Mouse (Mus musculus) embryonic stem cell, embryonic (primary cell): ENCODE data around the gene Ubl5.

Experiments used
- CTCF ChIA-PET, 4 experiments: fragments of 300-600 bp in 2 of 4; fragments of 350-600 bp in 2 of 4; sonication (Branson Sonifier 250); formaldehyde crosslinking; loops; one replicate each; lab custom pipeline; 2022; ENCODE audit warnings: inconsistent platforms in 2 of 4; lab: Charles Lee
- POLR2A ChIA-PET, 4 experiments: fragments of 300-600 bp in 2 of 4; fragments of 350-600 bp in 2 of 4; sonication (Branson Sonifier 250); formaldehyde crosslinking; loops; one replicate each; lab custom pipeline; 2022; ENCODE audit warnings: antibody characterized with exemption in 4 of 4, inconsistent platforms in 1 of 4; lab: Charles Lee

The Ubl5 gene

DNA sequence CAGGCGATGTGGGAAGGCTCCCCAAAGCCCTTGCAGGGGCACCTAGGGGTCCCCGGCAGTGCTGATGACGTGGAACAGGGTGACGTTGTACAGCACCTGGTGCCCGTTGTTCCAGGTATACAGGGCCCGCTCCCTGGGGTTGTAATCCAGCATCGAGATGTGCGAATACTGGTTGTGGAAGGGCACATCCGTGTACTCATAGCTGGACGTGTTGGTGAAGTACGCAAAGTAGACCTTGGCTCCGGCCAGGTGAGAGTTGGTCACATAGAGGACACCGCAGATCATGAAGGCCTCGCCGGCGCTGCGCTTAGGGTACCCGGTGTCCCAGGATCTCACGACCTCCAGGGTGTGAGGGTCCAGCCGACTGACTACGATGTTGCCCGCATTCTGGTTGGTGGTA, 25.4 kb downstream of the Ubl5 start:
- POLR2A ChIA-PET: interaction anchor here (0.6 to 4.9 kb wide), 14 partner anchors 9 to 76 kb away, joined by 3 to 44 read pairs (median 4); partner anchors contain the start of genes Pin1 (in 3 of the 4), Ubl5 (in 2 of the 4) and Fbxl12 (in 1 of the 4)
- CTCF ChIA-PET: no interaction called here

DNA sequence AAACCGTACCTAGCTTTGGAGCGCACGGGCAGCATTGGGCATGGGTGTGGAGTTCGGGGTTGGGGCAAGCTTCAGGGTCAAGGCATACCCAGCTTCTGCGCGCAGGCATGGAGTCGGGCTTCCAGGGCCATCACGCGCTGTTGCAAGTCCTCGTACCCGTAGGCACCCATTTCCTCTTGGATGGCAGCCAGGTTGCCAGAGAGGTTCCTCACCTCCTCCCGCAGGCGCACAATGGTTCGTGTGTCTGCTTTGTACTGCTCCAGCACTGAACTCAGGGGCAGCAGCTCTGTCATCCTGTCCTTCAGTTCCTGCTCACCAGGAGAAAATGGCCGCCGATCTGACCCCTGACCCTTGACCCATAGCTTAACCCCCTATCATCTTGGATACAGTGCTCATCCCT, 29.4 kb downstream of the Ubl5 start:
- POLR2A ChIA-PET: interaction anchor here in 3 of 4 experiments (0.6 to 2.0 kb wide), 17 partner anchors 10 to 91 kb away, joined by 3 to 9 read pairs (median 3); partner anchors contain the start of genes Pin1 (in 3 of the 3), Fbxl12 (in 1 of the 3), Ubl5 (in 1 of the 3) and Zfp846 (in 1 of the 3)
- CTCF ChIA-PET: interaction anchor here in 3 of 4 experiments (0.7 to 2.3 kb wide), 7 partner anchors 10 to 132 kb away, joined by 3 to 8 read pairs (median 3); no protein-coding TSS in a partner anchor

DNA sequence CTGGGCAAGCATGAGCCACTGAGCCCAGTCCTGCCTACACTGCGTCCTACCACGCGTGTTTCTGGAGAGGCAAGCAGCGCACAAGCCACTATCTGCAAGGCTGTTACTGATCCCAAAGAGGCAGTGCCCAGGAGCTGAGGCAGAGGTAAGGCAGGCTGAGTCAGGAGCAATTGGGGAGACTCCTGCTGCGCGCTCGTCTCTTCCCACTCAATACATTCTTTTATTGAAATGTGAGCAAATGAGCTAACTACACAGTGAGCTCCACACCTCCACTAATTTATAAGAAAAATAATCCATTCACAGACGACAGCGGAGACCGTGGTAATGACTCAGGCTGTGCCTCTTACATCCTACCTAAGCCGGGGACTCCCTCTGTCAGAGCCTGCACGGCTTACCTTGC, 35.2 kb downstream of the Ubl5 start:
- ChIA-PET CTCF (no interaction called here), POLR2A (interaction anchor here in 2 of 4 experiments (1.3 to 1.4 kb wide), 2 partner anchors 11 to 33 kb away, joined by 3 to 7 read pairs; partner anchors contain the start of gene Fbxl12 (in 1 of the 2))

DNA sequence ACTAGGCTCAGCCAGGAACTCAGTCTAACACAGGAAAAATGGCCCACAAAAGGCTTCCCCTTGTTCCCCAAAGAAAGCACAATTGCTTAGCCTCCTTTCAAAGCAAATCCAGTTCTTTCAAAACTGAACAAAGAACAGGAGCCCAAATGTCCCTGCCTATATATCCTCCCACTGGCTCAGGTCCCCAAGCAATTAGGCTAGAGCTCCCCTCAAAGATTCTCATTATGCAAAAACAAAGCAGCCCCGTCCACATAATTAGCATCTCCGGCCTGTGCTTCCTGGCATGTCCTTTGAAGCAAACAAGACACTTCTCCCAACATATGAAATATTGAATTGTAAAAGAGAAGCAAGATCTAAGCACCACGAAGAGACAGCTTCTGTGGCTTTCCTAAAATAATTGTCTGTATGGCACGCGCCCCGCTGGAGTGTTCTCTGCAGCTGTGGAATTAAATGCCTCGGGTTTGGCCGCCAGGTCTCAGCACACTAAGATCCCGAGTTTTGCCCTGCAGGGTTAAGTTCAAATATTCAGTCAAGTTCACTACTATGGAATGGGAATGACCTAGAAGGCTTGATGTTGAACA, 37.8 kb downstream of the Ubl5 start:
- POLR2A ChIA-PET: interaction anchor here in 3 of 4 experiments (0.5 to 3.7 kb wide), 8 partner anchors 11 to 87 kb away, joined by 3 to 12 read pairs (median 4); no protein-coding TSS in a partner anchor

DNA sequence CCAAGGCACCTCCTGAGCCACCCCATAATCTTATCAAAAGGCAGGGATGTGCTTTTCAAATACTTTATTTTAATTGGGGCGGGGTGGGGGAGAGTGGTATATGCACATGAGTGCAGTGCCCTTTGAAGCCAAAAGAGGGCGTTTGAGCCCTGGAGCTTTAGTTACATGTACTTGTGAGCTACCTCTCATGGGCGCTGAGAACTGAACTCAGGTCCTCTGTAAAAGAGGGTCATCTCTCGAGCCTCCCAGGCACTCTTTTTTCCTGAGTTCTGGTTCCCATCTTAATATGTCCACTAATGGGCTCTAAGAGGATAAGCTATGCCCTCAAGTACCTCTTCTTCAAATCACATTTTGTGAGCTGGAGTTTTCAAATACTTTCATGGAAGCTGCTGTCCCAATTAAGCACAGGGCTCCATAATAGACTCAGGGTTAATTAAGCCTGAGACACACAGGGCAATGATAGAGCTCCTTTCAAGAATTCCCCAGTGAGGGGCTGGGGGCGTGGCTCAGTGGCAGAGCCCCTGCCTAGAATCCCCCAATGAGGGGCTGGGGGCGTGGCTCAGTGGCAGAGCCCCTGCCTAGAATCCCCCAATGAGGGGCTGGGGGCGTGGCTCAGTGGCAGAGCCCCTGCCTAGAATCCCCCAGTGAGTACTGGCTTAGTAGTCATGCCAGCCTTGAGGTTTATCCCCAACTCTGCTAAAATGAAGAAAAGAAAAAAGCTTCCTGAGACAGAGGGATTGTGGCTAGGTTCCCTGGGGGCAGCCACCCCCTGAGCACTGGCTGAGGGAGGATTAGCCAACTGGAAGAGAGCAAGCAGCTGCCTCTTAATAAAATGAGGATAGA, 39.1 kb downstream of the Ubl5 start:
- POLR2A ChIA-PET: interaction anchor here (0.6 to 3.7 kb wide), 16 partner anchors 9 to 221 kb away, joined by 3 to 12 read pairs (median 3); partner anchors contain the start of genes Pin1 (in 1 of the 4) and Ubl5 (in 1 of the 4)
- CTCF ChIA-PET: interaction anchor here (0.6 to 1.9 kb wide), 18 partner anchors 10 to 649 kb away, joined by 3 to 8 read pairs (median 3); partner anchors contain the start of gene Ubl5 (in 1 of the 4)

More for the DNA sequence above, 37.8 kb downstream of the Ubl5 start:
- CTCF ChIA-PET: interaction anchor here in 1 of 4 experiments (1.3 kb wide), 1 partner anchor 18 kb away, joined by 4 read pairs; no protein-coding TSS in a partner anchor

DNA sequence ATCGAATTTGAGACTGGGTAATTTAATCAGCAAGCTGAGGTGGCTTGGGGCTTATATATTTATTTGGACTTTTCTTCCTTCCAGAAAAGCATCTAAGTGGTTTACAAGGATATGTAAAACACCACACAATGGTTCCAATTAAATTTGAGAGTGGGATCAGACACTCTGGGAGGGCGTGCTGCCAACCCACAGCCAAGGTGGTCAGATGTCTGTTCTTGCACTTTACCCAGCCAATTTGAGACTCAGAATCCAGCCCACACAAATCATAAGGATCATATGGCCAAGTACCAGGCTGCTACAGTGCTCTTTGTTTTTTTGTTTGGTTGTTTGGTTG, 39.7 kb downstream of the Ubl5 start:
- POLR2A ChIA-PET: interaction anchor here in 2 of 4 experiments (0.9 to 3.7 kb wide), 7 partner anchors 21 to 192 kb away, joined by 3 to 12 read pairs (median 4); partner anchors contain the start of gene Ubl5 (in 1 of the 2)
- CTCF ChIA-PET: interaction anchor here in 3 of 4 experiments (0.6 to 1.9 kb wide), 8 partner anchors 10 to 340 kb away, joined by 3 to 8 read pairs (median 3); no protein-coding TSS in a partner anchor

DNA sequence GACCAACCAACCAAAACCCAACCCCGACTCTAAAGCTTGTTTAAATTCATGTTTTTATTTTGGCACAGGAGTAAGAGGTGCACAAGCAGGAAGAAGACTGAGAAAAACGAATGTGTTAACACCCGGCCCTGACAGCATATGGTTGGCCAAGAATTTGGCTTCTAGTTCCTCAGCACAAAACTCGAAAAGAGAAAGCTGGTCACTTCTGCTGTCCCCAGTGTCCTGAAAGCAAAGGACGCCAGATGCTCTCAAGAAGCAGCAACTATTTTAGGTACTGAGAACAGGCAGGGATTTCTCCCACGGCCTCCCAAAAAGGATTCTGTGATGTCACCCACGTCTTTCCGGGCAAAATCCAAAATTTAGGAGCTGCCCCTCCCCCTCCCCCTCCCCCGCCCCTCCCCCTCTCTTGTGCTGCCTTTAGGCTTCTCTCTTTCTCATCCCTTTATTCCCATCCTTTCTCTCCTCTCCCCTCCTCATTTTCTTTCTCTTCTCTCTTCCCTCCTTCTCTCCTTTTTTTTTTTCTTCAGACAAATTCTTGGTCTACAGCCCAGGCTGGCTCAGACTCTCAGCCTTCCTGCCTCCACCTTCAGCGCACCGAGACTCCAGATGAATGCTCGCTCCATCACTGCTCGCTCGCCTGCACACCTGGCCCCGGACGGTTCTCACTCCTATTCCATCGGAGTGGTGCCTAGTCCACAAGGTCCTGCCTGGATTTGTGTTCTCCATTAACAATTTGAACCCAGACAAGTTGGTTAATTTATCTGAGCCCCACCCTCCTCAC, 42.6 kb downstream of the Ubl5 start:
- POLR2A ChIA-PET: interaction anchor here in 2 of 4 experiments (0.6 to 1.3 kb wide), 3 partner anchors 10 to 19 kb away, joined by 3 to 5 read pairs (median 3); no protein-coding TSS in a partner anchor
- CTCF ChIA-PET: interaction anchor here in 3 of 4 experiments (0.6 kb wide), 3 partner anchors 159 to 318 kb away, joined by 3 to 5 read pairs (median 3); no protein-coding TSS in a partner anchor

DNA sequence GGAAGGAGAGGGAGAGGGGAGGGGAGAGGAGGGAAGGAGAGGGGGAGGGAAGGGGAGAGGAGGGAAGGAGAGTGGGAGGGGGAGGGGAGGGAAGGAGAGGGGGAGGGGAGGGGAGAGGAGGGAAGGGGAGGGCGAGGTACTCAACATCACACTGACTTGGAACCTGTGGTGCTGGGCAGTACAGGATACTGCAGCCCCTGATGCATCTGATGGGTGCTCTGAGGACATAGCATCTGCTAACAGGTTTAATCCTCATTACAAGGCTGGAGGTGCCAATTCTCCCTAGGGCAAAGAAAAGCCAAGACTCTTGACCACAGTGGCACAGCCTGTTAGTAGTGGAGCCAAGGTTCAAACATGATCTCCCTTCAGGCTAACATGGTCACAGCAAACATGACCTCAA, 46.7 kb downstream of the Ubl5 start:
- ChIA-PET POLR2A (interaction anchor here in 3 of 4 experiments (0.6 to 1.6 kb wide), 6 partner anchors 17 to 826 kb away, joined by 3 to 4 read pairs (median 4); partner anchors contain the start of gene Ubl5 (in 1 of the 3)), CTCF (interaction anchor here in 1 of 4 experiments (0.6 to 1.0 kb wide), 2 partner anchors 27 to 780 kb away, joined by 3 to 4 read pairs; no protein-coding TSS in a partner anchor)

DNA sequence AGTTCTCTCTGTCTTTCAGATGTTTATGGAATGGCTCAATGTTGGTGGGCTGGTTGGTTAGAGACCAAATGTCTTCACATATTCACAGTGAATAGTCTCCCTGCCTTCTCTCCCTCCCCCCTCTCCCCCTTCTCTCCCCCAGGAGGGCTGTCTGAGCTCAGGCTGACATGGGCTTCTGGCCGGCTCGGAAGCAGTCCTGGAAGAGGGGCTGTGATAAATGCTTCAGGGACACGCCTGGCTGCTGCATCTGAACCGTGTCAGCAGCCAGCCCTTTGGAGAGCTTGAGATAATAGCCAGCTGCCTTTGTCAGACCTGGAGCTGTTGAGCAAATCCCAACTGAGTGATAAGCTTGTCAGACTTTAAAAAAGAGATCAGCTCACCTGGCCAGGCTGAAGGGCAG, 47.2 kb downstream of the Ubl5 start:
- ChIA-PET CTCF (interaction anchor here in 2 of 4 experiments (0.6 to 1.0 kb wide), 2 partner anchors 28 to 50 kb away, joined by 3 to 13 read pairs; no protein-coding TSS in a partner anchor), POLR2A (interaction anchor here in 3 of 4 experiments (0.6 to 1.6 kb wide), 7 partner anchors 9 to 141 kb away, joined by 3 to 4 read pairs (median 3); partner anchors contain the start of gene Ubl5 (in 1 of the 3))

DNA sequence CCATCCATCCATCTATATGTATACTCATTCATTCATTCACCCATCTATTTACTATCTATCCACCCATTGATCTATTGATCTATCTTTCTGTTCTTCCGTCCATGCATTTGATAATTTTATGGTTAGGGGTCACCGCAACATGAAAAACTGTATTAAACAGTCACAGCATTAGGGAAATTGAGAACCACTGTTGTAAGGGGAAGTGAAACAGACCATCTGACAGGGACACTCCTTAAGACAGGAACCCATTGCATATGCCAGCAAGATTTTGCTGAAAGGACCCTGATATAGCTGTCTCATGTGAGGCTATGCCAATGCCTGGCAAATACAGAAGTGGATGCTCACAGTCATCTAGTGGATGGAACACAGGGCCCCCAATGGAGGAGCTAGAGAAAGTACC, 47.8 kb downstream of the Ubl5 start:
- POLR2A ChIA-PET: interaction anchor here in 2 of 4 experiments (0.7 to 1.4 kb wide), 5 partner anchors 9 to 48 kb away, joined by 3 to 4 read pairs (median 3); partner anchors contain the start of gene Ubl5 (in 1 of the 2)
- CTCF ChIA-PET: interaction anchor here in 2 of 4 experiments (0.6 to 1.0 kb wide), 2 partner anchors 28 to 49 kb away, joined by 3 to 13 read pairs; no protein-coding TSS in a partner anchor

DNA sequence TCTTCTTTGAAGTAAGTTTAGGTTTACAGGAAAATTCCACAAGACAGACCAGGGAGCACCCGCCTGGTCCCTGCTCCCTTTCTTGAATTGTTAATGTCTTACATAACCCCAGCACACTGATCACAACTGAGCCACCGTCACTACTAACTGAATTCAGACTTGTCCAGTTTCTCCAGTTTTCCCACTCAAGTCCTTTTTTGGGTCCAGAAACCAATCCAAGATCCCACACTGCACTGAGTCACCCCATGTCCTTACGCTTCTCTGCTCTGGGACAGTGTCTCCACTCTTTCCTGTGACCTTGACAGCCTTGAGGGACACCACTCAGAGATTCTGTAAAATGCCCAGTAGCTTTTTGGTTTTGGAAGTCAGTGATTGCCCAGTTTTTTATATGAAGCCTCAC, 50.2 kb downstream of the Ubl5 start:
- POLR2A ChIA-PET: interaction anchor here in 2 of 4 experiments (0.6 to 0.7 kb wide), 2 partner anchors 24 to 204 kb away, joined by 3 to 4 read pairs; no protein-coding TSS in a partner anchor
- CTCF ChIA-PET: no interaction called here

DNA sequence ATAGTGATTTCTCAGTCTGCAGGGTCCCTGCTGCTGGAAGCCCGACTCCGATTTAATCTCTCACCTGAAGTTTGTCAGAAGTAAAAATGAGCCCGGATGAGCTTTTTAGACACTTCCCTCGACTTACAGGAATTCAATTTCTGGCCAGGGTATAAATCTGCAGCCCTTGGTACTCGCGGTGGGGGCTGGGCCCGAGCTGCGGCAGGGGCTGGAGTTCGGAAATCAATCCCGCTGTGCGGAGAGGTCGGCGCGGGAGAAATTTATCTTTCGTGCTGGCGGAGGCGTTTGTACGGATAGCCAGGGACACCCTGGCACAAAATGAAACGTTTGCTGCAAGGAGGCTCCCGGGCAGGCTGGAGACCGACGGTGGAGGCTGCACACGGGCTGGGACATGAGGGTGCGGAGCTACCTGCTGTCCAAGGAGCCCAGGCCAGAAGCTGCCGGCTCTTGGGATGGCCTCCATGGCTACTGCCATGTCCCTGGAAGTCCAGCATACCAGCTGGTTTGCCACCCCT, 52.1 kb downstream of the Ubl5 start:
- ChIA-PET POLR2A (interaction anchor here in 3 of 4 experiments (0.7 to 3.5 kb wide), 15 partner anchors 9 to 397 kb away, joined by 3 to 14 read pairs (median 5); partner anchors contain the start of genes Gm38431 (in 1 of the 3), Pin1 (in 1 of the 3), Raver1 (in 1 of the 3) and Ubl5 (in 1 of the 3)), CTCF (interaction anchor here in 3 of 4 experiments (0.8 to 1.7 kb wide), 5 partner anchors 20 to 136 kb away, joined by 3 to 8 read pairs (median 4); no protein-coding TSS in a partner anchor)

DNA sequence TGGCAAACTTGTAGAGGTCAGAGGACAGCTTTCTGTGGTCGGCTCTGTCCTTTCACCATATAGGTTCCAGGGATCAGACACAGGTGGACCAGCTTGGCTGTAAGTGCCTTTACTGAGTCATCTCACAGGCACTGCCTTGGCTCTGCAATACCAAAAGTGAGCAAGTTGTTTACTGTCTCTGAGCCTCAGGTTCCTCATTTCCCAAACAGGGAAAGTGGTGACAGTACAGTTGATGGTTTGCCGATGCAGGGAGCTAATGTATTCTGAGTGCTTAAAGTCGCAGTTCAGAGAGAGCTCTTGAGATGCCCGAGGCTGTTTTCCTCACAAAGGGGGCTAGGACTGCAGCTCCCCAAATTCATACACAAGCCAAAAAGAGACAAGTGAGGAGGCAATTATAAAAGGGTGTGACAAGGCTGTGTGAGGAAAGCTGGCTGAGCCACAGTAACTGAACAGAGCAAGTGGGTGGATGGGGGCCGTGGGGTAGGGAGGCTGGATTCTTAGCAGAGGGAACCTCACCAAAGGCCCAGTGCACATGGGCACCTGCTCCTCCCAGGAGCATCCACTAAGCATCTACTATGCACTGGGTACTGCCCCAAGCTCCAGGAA, 53.5 kb downstream of the Ubl5 start:
- ChIA-PET CTCF (interaction anchor here in 1 of 4 experiments (1.7 kb wide), 1 partner anchor 135 kb away, joined by 4 read pairs; no protein-coding TSS in a partner anchor), POLR2A (interaction anchor here in 2 of 4 experiments (1.0 to 3.5 kb wide), 9 partner anchors 14 to 38 kb away, joined by 3 to 14 read pairs (median 5); no protein-coding TSS in a partner anchor)
